Mouse (Mus musculus) ovary, postnatal 14 days (tissue): ENCODE measurements around the gene Ube2l6.

Experiments used
- DNase-seq: peaks from one replicate; pipeline ENCODE4 v3.0.0; 2022; ENCODE audit warnings: low spot score

Gene Ube2l6

DNA sequence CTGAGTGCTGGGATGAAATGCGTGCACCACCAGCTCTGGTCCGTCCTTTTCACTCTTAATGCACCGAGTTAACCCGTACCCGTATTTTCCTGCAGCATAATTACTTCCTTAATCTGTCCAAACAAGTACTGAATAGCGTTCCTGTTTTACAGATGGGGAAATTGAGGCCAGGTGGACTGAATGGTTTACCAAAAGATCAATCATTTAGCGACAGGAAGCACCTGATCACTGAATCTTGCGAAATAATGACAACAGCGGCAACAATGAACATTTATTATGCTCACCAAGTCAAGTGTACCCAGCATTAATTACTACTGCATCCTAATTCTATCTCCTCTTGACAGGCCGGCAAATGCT is 39.9 kb downstream of the Ube2l6 start, which contains the start of gene Slc43a1:
Slc43a1 (plus strand) TSS at position 258 of the 357 bp plus-strand sequence.
- no peak for DNase-seq

DNA sequence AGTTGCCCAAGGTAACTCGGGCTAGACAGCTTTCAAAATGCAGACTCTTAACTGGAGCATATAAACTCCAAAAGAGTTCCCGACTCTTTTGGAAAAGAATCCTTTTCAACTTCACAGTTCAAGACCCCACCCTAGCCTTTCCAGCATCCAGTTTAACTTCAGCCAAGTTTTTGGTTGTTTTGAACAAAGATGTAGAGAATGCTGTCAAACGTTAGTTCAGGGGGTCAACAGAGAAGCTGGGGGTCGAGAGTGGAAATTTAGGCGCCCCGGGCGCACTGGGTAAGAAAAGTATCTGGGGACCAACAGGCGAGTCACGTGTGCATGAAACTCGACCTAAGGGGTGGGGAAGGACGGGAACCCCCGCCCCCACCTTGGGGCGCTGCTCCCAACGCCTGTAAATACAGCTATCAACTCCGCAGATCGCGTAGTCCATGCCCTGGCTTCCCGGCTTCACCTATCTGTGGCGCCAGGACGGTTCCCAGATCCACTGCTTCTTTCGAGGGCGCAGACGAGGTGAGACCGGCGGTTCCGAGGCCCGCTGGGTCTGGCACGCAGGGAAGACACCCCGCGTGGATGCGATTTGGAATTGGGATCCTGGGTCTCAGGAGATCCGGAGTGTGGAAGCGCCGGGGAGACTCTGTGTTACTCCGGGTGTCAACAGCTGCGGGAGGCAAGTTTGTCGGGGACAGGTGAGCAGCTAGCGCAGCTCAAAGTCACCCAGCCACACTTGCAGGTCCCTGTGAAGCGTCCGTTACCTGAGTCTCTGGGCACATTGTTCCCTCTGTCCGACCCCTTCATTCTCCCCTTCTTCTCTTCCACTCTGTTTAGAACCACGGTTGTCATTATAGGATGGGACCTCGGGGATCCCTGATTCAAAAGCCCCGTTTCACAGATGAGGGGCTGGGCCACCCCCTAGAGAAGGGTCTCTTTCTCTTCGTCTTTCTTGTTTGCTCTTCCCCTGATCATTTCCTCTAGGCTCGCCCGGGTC is 40.7 kb downstream of the Ube2l6 start:
- peak; percentile 24 for DNase-seq

DNA sequence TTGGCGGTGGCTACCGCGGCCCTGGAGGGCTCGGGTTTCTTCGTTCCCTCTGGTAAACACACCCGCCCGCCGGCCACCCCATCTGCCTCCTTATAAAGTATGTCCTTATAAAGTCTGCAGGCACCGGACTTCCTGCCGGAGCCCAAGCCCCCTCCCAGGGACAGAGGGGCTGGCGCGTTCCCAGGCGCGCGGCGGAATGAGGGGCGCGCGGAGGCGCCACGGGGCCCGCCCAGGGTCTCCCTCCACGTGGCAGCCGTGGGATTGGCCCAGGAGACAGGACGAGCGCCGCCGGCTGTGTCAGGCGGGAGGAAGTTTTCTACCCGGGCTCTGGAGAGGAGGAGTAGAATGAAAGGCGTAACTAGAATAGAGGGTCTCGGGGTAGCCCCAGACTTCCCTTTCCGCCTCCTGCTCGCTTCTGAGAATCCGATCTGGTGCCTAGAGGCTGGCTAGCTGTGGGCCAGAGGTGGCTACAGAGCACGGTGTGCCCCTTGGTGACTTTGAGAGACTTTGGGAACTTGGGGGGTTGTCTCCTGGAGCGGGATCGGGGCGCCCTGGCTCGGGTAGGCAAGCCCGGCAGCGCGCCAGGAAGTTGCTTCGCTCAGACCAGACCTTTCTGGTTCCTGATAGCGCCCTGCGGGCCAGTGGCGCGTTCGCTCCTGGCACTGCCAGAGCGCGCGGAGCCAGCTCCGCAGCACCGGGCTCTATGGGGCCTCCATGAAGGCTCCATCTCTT is 41.6 kb downstream of the Ube2l6 start:
- DNase-seq: peak; percentile 50

DNA sequence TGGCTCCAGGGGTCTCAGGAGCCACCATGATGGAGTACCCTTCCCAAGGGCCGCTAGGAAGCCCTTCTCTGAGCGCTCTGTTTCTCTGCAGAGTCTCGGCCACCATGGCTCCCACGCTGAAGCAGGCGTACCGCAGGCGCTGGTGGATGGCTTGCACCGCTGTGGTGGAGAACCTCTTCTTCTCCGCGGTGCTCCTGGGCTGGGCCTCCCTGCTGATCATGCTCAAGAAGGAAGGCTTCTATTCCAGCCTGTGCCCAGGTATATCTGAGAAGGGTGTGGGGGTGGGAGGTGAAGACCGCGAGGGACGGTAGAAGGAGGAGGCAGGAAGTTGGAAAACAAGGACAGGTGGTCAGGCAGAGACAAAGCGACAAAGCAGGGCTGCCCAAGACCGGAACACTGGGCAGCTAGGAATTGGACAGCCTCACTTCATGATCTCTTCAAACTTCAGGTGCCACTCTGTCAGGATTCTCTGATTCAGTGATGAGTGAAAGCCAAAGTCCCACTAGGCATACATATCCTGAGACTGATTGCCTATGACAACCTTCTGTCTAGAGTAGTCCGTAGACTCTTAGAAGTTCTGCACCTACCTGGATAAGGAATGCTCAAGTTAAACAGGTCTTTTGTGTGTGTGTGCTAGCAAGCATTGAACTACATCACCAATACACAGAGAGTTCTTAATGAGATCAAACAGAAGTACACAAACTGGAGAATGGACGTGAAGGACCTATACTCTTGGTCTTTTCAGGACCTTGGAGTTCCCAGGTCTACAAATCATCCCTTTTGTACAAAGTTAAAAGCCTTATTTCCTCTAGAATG is 42.3 kb downstream of the Ube2l6 start:
- no peak for DNase-seq

DNA sequence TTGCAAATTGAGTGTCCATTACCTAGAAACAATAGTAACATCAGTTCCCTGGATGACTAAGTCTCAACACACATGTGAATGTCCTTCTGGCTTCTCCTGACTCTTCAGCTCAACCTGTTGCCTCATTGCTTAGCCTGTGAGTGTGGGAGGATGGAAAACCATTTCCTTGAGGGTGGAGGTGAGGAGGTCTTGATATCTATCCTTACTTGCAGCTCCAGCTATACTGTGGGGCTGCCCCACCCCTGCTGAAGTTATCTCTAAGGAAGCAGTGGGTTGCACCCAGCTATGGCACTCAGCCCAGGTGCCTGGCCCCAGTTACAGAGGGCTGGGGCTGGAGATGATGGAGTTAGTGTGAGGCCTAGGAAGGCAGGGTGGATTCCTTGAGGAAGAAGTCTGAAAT is 43.3 kb downstream of the Ube2l6 start:
- no peak for DNase-seq

DNA sequence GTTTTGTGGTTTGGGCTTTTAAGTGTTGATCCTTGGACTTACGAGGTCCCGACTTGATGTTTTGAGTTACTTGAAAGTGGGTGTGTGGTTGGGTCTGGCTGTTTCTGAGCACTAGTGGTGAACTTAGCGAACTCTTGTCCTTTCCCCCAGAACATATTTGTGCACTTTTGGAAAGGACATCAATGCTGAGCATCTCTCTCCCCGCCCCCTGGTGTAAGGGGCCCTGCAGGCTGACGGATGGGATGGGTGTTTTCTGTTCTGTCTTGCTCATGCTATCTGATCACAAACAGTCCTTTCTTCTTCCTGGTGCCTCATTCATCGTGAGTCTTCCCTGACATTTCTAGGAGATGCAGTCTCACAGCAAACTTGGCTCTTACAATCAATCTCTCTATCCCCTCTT is 45.0 kb downstream of the Ube2l6 start:
- no peak for DNase-seq

DNA sequence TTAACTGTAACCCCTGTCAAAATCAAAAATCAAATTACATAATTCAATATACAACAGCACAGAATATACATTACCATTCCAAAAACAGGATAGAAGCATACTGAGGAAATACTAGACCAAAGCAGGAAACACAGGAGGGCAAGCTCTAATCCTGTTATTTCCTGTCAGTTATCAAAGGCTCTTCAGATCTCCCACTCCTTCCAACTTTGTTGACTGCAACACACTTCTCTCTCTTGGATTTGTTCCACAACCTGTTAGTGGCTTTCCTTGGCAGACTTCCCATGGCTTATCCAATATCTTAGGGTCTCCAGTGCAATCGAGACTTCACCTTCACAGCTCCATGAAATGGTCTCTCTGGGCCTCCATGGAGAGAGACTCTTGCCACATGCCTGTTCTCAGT is 46.6 kb downstream of the Ube2l6 start:
- no peak for DNase-seq

DNA sequence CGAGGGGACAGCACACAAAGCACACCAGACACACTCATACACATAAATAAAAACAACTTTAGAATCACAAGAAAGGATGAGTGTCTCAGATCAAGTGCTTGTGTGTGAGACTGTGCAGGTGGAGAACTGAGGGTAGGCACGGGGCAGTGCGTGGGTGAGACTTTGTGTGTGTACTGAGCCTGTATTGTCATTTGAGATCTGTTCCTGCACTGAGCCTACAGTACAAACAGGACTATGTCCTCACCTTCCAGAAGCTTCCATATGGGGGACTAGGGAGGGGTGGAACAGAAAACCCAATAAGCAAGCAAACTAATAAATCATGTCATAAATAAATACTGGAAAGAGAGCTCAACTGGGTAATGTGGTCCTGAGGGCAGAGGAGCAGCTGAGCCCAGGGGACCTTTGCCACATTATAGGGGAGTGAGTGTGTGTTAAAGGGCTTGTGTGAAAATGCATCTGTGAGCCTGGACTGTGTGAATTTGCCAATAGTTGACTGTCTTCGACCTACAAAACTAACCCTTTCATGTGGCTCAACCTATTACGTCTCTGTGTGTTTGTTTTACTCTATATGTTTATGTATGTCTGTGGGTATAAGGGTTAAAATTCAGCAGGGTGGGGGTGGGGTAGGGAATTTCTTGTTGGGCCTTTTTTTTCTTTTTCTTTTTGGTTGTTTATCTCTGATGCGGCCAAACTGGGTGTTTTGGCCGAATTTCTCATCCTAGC is 51.9 kb downstream of the Ube2l6 start:
- DNase-seq: no peak

DNA sequence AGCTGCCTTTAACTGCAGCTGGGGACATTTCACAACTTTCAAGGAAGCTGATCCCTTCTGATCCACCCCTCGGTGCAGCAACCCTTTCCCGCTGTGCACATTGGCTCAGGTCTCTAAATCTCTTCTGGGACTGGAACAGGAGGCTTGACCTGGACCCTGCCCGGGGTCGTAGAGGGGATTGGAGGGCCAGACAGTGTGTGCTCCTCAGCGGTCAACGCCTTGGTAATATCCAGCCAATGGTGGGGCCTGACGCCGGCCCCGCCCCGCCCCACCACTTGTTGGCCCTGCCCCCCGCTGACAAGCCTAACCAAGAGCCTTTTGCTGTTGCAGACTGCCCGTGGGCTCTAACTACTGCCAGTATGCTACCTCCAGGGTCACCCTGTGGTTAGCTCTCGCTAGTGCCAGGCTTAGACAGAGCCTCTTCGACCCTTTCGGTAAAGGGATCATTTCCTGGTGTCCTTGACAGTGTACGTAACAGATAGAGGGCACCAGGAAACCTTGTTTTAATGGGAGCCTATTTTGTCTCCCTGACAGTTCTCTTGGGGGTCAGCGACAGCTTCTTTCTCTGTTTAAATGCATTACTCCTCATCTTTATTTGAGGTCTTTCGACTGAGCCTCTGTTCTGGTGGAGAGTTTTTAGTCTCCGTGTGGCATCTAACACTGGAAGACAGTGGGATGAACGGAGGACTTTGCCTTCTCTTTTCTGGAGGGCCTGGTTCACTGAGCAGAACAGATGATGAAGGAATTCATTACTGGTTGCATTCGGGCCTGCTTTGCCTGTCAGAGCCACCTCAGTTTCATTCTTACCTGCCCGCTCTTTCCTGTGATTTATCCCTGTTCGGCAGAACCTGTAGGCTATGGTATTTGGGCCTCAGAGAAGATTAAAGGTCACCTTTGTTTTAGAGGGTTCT is 52.8 kb downstream of the Ube2l6 start:
- peak; percentile 19 for DNase-seq

DNA sequence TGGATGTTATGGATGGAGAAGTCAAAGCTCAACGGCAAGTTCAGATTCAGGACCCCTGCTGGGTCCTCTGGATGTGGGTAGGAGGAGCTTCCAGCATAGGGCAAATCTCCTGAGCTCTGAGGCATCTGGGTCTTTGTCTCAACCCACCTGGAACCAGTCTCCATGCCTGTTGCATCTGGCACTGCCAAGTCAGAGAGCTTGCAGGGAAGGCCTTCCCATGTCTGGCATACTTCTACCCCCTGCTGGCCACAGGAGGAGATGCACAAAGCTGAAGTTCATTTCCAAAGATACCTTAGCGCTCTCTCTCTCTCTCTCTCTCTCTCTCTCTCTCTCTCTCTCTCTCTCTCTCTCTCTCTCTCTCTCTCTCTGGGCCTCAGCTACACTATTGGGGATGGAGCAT is 57.1 kb downstream of the Ube2l6 start:
- DNase-seq: peak; percentile 45

DNA sequence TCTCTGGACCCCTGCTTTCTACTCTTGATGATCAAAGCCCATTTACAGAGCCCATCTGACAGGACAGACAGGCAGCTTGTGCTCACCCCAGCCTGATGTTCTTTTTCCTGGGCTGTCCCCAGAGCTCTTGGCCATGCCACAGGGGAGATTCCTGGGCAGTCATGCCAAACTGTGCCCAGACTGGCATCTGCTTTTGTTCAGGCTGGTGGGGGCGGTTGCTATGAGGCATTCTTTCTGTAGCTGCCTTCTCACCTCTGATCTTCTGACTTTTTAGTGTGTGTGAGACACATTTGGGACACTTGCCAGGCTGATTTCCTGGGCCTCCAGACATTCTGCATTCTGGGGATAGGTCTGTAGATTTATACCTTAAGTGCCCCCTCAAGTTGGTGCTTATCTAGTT is 59.9 kb downstream of the Ube2l6 start:
- no peak for DNase-seq
